Mouse (Mus musculus) urinary bladder, postnatal 36 days (tissue): Measurements from ENCODE around the gene Cfap36.
A peak's percentile ranks its signal among the peaks of the same experiment; 100 is the strongest.

Source experiments
- DNase-seq, 2 experiments: peaks; one replicate each; pipeline ENCODE4 v3.0.0; 2022; ENCODE audit warnings: low spot score in 2 of 2, mixed read lengths in 1 of 2

The Cfap36 gene

DNA sequence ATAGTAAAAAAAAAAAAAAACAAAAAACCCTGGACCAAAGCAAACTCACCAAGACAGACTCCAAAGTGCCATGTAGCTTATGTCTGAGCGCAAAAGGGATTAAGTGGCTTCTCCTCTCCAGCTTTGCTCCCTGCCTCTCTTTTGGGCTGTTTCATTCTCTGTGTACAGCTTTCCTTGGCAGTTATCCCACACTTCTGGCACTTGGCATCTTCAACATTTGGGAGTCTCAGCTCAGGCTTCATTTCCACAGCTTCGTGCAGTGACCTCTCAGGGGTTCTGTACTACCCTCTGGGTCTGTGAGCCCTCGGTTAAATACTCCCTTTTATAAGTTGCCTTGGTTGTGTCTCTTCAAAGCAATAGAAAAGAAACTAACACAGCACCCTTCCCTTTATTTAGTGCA is 66.6 kb downstream of the Cfap36 start:
- peak in 1 of 2 experiments; percentile 13 for DNase-seq

DNA sequence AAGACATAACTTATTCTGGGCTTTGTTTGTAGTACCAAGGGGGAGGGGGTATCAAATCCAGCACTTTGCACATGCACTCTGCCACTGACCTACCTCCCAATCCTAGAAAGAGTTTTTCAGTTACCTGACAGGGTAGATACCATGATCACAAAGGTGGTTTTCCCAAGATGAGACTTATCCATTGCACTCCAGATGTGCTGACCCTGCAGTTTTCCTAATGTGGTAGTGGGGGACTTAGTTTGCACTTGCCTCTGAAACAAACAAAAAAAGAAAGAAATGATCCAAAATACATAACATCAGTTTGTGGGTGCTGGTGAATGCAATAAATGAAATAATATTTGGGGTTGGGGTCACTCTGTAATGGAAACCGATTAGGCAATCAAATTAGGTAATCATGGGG is 67.9 kb downstream of the Cfap36 start:
- no peak for DNase-seq

DNA sequence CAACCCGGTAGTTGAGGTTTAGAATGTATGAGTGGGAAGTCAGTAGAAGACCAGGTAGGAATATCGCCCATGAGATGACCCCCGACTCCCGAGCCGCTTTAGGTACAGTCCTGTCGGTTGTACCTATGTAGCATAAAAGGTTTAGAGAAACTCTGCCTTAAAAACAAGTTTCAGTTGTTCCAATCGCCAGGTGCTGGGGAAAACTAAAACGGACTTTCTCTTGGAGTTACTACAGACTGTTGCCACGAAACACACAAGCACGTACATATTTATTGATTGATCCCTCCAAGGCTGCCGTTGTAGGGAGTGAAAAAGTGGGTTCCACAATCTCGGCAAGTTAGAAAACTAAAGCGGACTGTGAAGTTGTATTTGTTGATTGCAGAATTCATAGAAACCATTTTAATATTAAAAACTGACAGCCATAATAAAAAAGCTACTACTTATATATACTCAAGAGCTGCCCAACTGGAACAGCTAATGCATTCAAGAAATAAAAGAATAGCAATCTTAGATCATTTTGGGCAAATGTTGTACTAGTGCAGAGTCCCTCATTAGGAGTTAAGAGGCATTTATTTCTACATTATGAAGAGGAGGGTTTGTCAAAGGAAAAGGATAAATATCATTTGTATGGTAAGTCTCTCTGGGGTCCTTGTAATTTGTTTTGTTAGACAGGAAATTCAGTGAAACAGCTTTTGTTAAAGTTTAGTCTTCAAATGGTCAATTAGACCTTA is 73.3 kb downstream of the Cfap36 start:
- no peak for DNase-seq

DNA sequence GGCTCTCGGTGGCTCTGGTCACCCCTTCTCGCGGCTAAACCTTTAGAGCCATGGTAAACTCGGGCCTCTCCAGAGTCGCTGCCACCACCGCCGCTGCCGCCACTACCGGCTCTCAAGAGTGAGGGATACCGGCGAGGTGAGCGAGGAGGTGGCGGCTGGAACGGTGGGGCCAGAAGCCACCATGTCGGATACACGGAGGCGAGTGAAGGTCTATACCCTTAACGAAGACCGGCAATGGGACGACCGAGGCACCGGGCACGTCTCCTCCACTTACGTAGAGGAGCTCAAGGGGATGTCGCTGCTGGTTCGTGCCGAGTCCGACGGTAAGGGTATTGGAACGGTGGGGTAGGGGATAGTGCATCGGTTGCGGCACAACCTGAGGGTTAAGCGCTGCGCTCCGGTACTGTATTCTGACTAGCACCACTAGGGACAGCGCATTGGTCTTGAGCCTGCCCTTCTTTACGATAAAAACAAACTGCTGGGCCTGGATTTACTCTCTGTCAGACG is 74.0 kb downstream of the Cfap36 start:
- DNase-seq = peak; percentile 45 to 49

DNA sequence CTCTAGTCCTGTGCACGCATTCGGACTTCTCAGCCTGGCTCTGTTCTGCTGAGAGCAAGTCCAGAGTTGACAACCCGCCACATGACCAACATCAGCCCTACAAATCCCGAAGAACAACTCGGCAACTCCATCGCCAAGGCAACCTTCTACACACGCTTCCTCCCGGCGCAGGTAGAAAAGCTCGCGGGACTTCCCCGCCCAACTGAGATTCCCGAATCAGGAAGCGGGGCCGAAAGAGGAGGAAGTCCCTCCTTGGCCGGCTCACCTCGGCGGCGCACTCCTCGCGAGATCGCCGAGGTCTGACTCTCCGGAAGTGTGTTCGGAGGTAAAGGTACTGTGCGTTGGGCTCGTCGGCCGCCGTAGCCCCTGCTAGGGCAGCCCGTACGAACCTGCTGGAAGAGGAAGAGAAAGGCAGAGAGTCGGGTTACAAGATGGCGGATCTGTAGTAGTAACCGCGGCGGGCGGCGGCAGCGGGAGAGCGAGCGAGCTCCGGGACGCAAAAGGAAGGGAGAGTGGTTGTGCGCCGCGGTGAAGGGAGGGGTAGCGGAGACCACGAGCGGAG is 74.6 kb downstream of the Cfap36 start, which contains the start of gene Ppp4r3b:
Ppp4r3b (plus strand) TSS at position 328 of the 562 bp plus-strand sequence.
- DNase-seq = peak; percentile 96 to 98

DNA sequence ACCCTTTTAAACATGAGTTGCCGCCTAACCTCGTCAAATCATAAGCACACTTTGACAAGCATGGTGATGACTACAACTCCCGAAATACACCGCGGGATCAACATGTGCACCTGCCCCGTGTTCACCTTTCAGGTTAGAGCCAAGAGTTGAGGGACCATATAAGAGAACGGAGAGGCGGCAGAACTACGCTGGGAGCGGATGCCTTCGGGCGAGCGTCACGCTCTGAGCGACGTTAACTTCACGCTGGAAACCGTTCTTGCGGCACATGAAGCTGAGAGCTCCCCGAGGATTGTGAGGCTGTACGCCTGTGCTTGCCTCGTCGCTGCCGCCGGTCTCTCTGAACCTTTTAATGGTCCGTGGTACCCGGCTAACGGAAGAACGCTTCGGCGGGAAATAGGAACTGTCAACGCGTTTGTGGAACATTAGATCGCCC is 75.2 kb downstream of the Cfap36 start:
- DNase-seq = peak; percentile 43 to 46
